Mouse (Mus musculus) liver, postnatal 0 days (tissue): Measurements from ENCODE around the gene Znrf2.

ENCODE experiments used
- CTCF ChIP-seq: sonication (generic); IDR thresholded peaks from 2 replicates; pipeline ENCODE4 v1.5.1; 2016; ENCODE audit warnings: antibody characterized with exemption, low read depth
- EP300 ChIP-seq: IDR thresholded peaks from 2 replicates; pipeline ENCODE4 v1.6.1; 2016; ENCODE audit warnings: antibody characterized with exemption, low read depth, mild to moderate bottlenecking

- no peak for TF ChIP-seq CTCF
- no peak for TF ChIP-seq EP300
These were observed 1.7 kb downstream of the Znrf2 start for GRCm38 (mm10) chr6:54818389-54818788.
